Mouse (Mus musculus) adrenal gland, adult 2 months (tissue): ENCODE results near the gene Fuz. TPM values are rescaled to one million over a fixed set of nuclear protein-coding genes. Genes with fewer than 3 reads are reported as not detected.

ENCODE experiments used
- DNase-seq: peaks from one replicate; pipeline ENCODE4 v3.0.0; 2021
- polyA plus RNA-seq: library from polyadenylated mRNA; depleted of rRNA; stranded (reverse); fragments of >200 nt; gene quantifications from 2 replicates; pipeline ENCODE4 v1.2.3, GENCODE M21; 2012
- total RNA-seq, 2 experiments: library from RNA; stranded (reverse); gene quantifications; 2 replicates each; pipeline ENCODE4 v1.2.3; 2021

Fuz gene
- total and polyA plus RNA-seq, 3 experiments = 24.2 to 203 (median 28.0) TPM

DNA sequence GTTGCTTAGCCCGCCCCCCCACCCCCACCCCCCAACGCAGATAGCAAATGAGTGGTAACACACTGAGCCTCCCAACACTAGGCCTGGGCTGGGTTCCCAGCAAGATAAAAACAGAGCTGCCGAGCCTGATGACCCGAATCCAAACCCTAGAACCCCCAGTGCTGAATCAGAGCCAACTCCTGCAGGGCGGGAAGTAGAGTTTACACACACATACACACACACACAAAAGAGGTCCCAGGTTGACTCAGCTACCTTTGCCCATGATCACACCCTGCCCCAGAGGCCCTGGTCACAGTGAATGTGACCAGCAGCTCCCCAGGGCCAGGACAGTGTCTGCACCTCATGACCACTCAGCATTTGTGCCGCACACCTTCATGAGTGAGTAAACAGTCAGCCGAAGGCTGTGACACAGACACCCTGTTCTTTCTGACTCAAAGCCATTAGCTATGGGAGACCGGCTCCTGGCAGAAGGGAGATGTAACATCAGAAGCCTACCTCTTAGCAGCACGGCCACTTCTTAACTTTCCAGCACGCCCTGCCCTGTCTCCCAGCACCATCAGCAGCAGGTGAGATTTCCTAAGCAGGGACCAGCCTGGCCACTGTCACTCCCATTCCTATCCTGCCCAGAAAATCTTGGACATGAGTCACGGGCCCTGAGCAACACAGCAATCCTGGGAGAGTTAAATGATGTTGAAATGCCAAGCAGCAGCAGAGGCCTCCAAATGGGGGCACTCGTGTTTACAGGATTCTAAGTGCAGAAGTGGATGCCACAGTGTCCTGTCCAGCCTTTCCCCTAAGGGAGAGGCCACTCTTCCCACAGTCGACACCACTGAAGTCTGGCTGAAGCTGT, 7.4 kb upstream of the Fuz start:
- peak; percentile 75 for DNase-seq

DNA sequence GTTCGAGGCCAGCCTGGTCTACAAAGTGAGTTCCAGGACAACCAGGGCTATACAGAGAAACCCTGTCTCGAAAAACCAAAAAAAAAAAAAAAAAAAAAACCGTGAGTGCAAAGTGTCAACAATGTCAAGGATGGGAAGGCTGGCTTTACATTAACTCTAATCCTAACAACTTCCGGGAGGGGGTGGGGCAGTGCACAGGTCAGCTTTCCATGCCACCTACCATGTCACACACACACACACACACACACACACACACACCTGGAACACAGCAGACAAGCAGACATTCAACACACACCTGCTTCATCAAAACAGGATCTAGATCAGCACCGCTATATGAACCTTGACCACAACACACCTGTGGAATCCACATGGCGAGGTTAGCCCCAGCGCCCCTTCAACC, 5.7 kb upstream of the Fuz start:
- no peak for DNase-seq

DNA sequence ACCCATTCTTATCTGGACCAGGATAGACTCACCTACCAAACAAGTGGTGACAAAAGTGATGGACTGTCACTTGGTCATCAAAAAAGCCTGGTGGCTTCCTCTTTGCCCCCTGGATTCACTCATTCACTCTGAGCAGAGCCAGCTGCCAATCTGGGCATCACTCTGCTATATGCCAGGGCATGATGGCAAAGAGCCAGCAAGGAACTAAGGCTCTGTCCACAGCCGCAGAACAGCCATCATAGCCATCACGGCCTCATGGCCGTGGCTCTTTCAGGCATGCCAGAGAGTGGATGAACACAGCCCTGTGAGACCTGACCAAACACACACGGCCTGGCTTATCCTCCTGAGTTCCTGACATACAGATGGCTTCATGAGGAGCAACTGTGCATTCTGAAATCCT, 5.1 kb upstream of the Fuz start:
- no peak for DNase-seq

DNA sequence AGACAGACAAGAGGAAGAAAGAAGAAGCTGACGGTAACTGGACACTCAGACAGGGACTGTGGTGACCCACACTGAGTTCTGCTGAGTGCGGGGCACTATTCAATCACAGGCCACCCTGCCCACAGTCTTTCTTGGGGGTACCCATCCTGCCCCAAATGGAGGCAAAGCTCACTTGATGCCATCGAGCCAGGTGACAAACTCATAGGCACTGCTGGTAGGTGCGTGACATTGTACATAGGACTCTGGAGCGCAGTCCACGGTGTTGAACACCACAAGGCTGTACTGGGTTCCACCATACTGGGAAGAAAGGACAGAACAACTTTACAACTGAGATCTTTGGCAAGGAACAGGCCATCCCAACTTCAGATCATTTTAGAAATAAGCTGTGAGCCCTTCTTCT, 4.3 kb upstream of the Fuz start:
- DNase-seq = no peak

DNA sequence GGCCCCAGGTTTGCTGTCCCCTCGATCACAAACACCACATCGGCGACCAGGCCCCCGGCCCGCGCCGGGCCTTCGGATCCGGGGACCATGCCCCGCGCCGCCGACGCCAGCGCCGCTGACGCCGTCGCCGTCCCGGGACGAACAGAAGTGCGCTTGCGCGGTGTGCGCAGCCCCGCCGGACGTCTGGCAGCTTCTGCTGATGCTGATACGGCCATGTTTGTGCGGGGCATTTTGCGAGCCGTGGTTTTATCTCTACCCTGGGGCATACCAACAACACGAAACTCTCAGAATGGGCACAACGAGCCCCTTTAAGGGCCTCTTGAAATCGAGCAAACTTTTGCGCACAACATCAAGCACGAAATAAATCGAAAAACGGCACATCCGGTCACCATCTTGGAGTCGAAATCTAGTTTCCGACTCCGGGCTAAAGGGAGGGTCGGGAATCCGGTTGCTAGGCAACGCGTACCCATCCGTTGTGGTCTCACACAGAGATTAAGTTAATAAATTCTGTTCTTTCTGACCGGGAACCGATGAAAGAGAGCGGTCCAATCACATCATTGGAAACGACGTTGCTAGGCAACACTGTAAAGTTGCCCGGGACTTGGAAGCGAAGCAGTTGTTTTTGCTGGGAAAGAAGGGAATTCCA, 3.5 kb upstream of the Fuz start, which contains the start of gene Med25:
Gene Med25 (minus strand): TSS at position 437 of the 646 bp plus-strand sequence.
- peak; percentile 92 for DNase-seq

DNA sequence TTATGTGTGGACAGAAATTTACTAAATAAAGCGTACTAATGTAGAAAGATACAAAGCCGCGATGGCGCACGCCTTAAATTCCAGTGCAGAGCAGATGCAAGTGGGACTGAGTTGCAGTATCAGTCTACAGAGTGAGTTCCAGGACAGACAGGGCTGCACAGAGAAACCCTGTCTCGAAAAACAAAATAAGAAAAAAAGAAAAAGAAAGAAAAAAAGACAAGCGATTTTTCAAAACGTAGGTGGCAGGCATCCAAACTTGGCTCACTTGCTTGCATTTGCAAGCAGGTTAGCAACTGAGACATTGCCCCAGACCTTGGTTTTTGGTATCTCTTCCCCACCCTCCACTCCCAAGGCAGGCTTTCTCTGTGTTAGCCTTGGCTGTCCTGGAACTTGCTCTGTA, 2.7 kb upstream of the Fuz start:
- no peak for DNase-seq

DNA sequence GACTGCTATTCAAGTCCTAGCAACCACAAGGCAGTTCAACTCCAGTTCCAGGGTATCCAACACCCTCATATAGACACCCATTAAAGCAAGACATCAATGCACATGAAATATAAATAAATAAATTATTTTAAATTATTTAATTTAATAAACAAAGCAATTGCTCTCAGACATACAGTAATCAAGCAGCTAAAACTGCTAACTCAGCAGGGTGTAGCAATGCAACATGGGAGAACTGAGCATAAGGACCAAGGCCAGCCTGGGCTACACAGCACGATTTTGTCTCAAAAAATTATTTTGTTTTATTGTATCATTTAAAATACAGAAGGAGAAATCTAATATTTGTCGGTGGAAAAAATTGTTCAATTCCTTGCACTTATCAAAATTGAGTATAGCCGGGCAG, 1.7 kb upstream of the Fuz start:
- DNase-seq = no peak

DNA sequence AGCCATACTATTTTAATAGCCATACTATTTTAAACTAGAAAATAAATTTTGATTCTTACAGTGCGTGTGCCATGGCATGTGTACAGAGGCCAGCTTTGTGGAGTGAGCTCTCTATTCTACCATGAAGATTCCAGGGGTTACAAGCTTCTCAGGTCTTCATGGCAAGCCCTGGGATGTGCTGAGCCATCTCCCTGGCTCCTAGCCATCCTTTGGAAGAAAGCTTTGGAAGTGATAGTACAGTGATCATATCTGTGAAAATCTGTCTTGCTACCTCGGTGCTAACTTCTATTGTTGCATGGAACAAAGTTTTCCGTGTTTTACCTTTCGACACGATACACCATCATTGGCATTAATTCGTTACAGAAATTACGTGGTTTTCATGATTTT, 680 bp upstream of the Fuz start:
- DNase-seq = no peak

DNA sequence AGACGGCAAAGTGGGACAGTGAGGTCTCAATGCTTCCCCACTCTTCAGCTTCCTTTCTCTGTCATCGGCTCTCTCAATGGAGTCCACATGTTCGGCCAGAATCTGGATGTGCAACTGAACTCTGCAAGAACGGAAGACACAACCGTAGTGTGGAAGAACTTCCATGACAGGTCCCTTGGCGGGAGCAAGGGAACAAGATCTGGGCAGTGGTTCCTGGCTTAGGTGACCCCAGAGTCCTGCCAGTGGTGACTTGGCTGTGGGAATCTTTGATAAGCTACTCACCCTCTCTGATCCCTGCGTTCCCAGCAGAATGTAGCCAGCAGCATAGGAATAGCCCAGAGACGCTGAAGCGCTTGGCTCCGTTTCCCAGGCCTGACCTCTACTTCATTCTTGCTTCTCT, 620 bp downstream of the Fuz start:
- no peak for DNase-seq

DNA sequence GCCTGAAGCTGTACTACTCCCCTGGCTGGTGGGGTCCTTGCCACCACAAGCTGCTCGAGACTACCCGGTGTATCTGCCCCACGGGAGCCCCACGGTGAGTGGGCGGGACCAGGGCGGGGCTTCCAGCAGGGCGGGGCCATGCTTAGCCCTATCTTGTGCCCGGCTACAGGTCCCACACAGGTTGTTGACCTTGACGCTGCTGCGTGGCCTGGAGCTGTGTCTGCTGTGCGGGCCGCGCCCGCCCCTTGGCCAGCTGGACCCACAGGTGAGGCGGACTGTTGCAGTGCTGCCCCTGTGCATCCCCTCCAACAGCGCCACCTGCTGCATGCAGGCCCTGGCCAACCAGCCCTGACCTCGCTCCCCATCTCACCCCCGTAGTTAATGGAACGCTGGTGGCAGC, 2.7 kb downstream of the Fuz start:
- DNase-seq = peak; percentile 79

DNA sequence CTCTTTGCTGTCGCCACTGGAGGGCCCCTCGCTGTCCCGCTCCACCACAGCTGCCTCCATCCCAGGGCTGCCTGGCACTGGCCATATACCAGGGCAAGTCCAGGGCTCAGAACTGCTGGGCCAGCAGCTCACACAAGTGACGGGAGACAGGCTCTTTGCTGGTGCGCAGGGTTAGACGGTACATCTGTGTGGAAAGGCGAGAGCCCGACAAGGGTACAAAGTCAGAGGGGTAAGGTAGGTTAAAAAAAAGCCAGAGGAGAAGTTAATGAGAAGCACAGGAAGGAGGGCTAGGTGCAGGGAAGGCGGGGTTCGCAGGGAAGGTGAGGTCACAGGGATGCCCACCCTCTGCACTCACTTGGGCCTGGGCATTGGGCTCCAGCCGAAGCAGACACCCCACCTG, 4.8 kb downstream of the Fuz start:
- no peak for DNase-seq

DNA sequence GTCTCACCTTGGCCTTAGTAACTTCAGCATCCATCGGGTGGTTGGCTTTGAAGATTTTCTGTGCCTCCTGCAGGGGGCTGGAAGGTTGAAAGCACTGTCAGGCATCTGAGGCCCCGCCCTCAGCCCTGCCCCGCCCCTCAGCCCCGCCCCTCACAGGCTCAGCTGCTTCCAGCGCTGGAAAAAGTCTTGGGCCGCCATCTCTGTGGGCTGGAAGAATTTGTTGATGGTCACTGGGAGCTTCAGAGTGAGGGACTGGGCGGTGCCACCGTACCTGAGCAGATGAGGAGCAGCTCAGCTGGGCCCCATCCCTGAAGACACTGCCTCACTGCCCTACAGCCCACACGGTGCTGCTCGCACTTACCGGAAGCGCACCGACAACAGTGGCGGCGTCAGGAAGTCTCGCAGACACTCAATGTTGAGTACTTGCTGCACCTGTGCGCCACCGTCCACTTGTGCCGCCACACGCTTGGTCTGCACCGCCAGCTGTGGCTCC, 5.4 kb downstream of the Fuz start:
- DNase-seq = peak; percentile 54

DNA sequence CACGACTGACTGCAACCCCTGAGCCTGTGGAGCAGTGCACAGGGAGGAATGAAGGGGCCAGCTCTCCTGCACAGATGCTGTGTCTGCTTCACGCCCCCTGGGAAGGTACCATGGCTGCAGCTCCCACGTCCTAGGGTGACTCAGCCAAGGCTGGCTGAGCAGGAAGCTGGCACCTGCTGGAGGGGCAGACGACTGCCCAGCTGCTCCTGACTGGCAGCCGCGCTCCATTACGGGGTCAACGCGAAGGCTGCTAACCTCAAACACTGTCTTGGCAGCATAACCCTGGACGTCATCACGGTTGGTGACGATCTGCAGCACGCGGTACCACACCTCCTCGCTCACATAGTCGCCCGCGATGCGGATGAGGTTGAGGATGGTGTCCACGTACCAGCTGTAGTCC, 9.6 kb downstream of the Fuz start:
- DNase-seq = no peak

DNA sequence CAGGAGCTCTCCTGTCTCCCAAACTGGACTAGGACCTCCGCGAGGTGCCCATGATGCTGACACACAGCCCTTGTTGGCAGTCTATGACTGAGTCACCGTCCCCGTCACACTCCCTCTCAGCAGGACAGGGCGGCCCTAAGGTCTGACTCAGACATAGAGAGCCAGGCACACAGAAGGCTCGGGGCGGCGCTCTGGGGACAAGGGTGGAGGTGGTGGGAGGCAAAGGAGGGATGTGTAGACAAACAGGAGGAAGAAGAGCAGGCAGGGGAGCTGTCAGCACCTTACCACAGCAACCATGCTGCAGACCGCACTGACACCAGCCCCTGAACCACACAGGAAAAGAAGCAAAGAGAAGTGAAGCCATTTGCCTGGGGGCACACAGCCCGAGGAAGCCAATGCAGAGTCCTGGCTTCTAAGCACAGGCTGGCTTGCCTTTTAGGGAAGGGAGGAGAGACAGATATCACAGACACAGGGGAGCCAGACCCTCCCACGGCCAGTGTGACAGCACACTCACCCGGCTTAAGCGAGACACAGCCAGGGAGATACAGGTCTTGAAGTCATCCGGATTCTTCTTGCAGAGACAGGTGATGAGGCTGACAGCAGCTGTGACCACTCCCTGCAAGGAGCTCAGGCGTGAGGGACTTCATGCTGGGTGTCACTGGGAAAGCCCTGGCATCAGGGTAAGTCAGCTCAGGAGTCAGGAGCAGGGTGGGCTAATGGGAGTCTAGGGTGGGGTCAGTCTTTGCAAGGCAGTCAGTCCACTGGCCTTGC, 13.0 kb downstream of the Fuz start:
- peak; percentile 90 for DNase-seq

DNA sequence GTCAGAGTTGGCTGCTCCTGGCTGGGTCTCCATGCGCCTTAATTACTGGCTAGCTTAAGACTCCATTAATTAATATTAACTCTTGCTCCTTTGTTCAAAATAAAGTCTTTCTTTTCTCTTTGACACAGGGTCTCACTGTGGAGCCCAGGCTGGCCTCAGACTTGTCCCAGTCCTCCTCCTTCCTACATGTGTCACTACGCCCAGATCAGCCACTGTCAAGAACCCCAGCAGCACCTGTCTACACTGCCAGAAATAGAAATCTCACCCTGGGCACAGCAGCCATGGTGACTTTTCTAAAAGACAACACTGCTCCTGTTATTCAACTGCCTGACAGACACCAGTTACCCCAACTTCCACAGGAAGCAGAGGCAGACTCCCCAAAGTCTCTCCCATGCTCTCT, 18.5 kb downstream of the Fuz start:
- no peak for DNase-seq

DNA sequence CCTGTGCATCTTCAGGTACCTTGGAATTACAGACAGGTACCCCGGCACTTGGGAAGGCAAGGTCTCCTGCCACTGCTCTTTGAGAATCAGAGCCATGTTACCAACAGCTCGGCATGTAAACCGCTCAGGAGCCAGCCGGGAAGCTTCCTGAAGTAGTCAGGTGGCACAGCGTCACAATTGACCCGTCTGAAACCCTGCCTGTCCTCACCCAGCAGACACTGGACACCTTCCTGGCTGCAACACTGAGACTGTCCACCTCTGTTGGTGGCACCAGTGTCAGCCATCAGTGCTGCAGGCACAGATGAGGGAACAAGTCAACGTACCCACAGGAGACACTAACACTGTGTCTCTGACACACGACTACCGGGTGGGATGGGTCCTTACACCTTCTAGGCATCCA, 19.4 kb downstream of the Fuz start:
- DNase-seq = no peak

DNA sequence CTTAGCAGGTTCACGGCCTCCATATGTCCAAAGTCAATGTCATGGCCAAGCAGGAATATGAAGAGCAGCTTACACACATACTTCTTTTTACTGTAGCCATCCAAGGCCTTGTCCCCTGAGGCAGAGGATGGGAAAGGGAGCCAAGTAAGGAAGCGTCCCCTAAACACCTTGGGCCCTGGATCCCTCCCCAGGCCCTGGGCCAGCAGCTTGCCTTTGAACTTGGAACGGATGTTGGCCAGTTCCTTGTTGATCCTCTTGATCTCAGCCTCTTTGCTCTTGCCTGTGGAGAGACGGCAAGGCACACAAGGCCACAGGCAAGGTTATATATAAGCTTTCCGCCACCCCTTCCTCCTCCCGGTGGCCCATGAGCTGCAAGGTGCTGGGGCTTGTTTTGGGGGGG, 20.3 kb downstream of the Fuz start:
- no peak for DNase-seq

DNA sequence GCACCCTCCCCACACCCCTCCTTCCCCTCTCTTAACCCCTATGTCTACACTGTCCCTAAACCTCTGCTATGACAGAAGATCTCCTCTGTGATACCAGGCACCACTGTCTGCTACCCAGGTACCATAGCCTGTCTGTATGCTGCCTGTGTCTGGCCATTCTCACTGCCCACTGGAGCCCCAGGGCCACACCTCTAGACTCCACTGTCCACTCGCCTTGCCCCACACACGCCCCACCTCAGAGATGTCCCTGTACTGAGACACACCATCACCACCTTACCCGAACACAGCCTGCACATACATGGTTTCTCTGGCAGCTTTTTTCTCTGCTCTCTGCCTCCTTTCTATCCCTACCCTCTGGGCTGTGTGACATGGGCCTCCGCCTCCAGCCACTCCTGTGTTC, 21.0 kb downstream of the Fuz start:
- no peak for DNase-seq

DNA sequence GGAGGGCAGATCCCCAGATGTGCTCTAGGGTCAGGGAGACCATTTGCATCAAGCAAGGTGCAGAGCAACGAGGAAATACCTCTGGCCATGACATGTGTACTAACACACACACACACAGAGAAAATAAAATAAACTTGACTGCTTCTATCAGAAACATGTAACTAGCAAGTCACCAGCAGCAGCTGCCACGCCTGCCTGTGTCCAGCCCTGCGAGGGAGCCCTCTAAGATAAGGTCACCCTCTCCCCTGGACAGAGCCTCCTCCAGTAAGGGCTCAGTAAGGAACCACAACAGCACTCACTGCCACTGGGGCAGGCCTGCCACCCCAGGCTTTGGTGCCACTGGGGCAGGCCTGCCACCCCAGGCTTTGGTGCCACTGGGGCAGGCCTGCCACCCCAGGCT, 22.3 kb downstream of the Fuz start:
- DNase-seq = no peak

DNA sequence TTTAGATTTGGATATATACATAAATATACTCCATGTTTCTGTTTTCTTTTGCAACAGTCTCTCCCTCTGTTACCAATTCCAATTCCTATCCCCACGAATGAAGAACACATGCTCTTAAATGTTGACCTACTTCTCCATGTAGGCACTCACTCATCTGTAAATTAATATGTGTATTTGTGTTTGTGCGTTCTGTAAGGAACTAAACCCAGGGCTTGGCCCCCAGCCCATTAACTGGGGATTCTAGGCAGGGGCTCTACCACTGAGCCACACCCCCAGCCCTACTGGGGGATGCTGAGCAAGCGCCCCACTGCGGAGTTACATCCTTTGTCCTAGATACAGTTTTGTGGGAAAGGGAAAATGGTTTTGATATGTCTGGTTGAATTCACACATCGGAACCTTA, 23.2 kb downstream of the Fuz start:
- no peak for DNase-seq

DNA sequence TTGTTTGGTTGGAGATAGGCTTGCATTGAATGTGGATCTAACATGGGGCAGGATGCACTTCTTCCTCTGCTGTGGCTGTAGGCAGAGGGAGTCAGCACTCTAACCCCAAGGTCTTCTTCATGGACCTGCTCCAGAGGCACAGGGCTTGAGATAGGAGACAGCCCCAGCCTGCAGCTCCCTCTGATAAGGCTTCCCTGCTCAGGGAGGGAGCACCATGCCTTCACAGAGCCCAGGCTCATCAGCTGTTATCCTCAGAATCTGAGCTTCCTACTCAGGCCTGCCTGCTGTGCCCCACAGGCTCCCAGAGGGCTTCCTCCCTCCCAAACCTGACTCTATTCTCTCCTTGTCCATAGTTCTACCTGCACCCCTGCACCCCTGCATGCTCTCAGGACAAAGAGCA, 26.7 kb downstream of the Fuz start:
- no peak for DNase-seq

DNA sequence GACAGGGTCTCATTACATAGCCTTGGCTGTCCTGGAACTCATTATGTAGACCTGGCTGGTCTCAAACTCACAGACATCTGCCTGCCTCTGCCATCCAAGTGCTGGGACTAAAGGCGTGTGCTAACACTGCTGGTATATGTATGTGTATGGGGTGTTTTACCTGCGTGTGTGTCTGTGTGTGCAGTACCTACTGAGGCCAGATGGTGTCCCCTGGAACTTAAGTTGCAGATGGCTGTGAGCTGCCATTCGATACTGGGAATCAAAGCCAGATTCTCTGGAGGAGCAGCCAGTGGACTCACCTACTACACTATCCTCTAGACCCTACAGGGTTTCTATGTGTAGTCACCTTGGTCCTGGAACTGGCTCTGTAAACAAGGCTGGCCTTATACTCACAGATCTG, 29.6 kb downstream of the Fuz start:
- no peak for DNase-seq

DNA sequence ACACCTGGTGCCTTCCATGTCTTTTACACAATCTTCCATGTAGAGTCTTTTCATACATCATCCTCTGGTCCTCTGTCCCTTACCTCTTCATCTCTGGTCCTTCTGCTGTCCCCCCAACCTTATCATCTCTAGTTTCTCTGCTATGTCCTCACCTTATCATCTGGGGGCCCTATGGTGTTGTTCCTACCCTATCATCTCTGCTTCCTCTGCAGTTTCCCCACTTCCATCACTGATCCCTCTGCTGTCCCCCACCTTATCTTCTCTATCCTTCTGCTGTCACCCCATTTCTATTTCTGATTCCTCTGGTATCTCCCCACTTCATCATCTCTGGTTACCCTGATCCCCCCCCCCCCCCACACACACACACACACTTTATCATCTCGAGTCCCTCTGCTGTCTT, 32.7 kb downstream of the Fuz start:
- DNase-seq = no peak
